Mouse (Mus musculus): ENCODE data around the gene Mex3d. TPM values are rescaled to one million over a fixed set of nuclear protein-coding genes. Genes with fewer than 3 reads are reported as not detected.

Mex3d gene
- polyA plus RNA-seq, 1 experiment from 2014 or later = 1.9 TPM

DNA sequence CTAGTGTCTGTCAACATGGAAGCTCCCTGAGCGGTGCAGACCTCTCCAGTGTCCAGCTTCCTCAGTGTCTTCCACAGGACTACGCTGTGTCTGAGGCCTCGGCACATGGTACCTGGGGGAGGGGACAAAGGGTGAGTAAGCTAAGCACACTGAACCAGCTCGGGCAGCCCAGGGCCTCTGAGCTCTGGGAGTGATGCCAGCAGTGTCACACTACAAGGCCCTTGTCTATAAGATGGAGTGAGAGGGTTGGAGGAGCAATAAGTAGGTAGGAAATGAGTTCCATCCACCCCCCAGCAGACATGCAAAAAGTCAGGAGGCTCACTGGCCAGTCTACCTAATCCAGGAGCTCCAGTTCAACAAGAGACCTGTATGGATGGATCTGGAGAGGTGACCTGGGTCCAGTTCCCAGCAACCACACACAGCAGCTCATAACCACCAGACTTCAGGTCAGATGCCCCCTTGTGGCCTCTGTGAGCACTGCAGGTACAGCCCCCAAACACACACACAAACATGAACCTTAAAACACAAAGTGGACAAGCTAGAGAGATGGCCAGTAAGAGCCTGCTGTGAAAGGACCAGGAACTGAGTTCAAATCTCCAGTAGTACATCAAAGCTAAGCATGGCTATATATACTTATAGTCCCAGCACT is 15.7 kb upstream of the Mex3d start:
- Histone ChIP-seq H3K36me3 (ENCODE audit: control insufficient read depth, insufficient read depth, low read length) (peaks cover 18% of the 10 kb centered on the region), H3K4me3 (ENCODE audit: low read length) (no peak overlapping the region), H3K27me3 (replicated peaks; ENCODE audit: control insufficient read depth, insufficient read depth, low read length) (no peaks in the 10 kb centered on the region), H3K27ac (ENCODE audit: low read length) (no peak overlapping the region), H3K9me3 (ENCODE audit: control insufficient read depth, low read length) (0 out of 2 replicates have a peak, but pooled peaks cover 2% of the 10 kb centered on the region), H3K9ac (ENCODE audit: low read depth, low read length) (no peak overlapping the region), H3K4me2 (ENCODE audit: low read depth, low read length) (no peak overlapping the region), H3K4me1 (ENCODE audit: control insufficient read depth, insufficient read depth, low read length) (peaks cover 29% of the 10 kb centered on the region)
- 92% methylated on average over 4 of the region's 4 CpGs for WGBS
- ATAC-seq = no peak

DNA sequence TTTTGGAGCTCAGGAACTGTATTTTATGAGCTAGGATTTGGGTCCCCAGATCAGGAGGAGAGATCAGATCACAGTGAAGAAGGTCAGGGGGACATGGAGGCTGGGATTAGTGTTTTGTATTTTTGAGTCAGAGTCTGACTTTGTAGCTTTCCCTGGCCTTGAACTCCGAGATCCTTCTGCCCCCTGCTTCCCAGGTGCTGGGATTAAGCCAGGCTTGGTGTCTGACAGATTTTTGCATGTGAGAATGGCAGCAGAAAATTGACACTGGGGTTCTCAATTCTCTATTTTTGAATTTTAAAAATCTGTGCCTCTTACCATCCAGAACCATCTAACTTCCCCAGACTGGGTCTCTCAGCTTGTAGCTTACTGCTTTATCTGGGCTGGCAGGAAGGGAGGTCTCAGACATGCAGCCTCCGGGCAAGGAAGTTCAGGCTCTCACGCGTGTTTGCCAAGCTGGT is 13.3 kb upstream of the Mex3d start:
- Histone ChIP-seq H3K27me3 (replicated peaks; ENCODE audit: control insufficient read depth, insufficient read depth, low read length) (no peaks in the 10 kb centered on the region), H3K27ac (ENCODE audit: low read length) (peak overlapping the region; percentile 93), H3K36me3 (ENCODE audit: control insufficient read depth, insufficient read depth, low read length) (peaks cover 18% of the 10 kb centered on the region), H3K4me3 (ENCODE audit: low read length) (peak overlapping the region; percentile 80; the same call in 1 of the 2 replicates), H3K9ac (ENCODE audit: low read depth, low read length) (peak overlapping the region; percentile 74), H3K4me1 (ENCODE audit: control insufficient read depth, insufficient read depth, low read length) (peaks cover 31% of the 10 kb centered on the region), H3K9me3 (ENCODE audit: control insufficient read depth, low read length) (0 out of 2 replicates have a peak, but pooled peaks cover 2% of the 10 kb centered on the region), H3K4me2 (ENCODE audit: low read depth, low read length) (peak overlapping the region; percentile 72)
- no peak for ATAC-seq
- WGBS = 67% methylated on average over 4 of the region's 4 CpGs

DNA sequence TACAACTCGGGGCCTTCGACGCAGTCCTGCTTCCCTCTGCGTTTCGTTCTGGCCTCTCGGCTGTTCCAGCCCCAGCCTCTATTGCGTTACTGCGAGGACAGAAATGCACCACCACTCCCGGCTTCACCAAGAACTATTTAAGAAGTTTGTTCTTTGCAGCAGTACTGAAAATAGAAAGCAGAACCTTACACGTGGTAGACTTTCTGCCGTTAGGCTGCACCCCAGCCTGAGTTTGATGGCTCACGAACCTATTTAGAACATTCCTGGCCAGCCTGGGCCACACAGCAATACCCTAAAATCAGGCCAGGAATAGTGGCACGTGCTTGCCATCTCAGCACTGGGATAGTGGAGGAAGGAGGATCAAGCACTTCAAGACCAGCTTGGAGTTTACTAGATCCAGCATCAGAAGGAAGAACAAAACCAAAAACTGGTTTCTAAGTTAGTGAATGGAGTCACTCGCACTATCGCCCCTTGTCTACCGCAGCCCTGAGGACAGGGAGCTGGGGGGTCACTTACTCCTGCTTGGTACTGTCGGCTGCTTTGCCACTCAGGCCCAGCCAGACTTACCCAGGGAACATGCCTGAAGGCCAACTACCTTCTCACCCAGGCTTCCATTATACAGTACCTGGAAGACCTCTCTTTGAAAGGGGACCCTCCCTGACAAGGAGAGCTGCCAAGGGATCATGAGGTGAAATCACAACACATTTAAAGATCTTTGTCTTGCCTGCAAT is 12.7 kb upstream of the Mex3d start:
- H3K4me3 ChIP-seq (ENCODE audit: low read length) = peak overlapping the region; percentile 80
- 0 out of 2 replicates have a peak, but pooled peaks cover 2% of the 10 kb centered on the region for H3K9me3 ChIP-seq (ENCODE audit: control insufficient read depth, low read length)
- peaks cover 25% of the 10 kb centered on the region for H3K4me1 ChIP-seq (ENCODE audit: control insufficient read depth, insufficient read depth, low read length)
- peaks cover 23% of the 10 kb centered on the region for H3K36me3 ChIP-seq (ENCODE audit: control insufficient read depth, insufficient read depth, low read length)
- WGBS = 11% methylated on average over 17 of the region's 17 CpGs
- peak overlapping the region; percentile 93 for H3K27ac ChIP-seq (ENCODE audit: low read length)
- peak overlapping the region; percentile 74 for H3K9ac ChIP-seq (ENCODE audit: low read depth, low read length)
- no peak for ATAC-seq
- peak overlapping the region; percentile 72 for H3K4me2 ChIP-seq (ENCODE audit: low read depth, low read length)
- no peaks in the 10 kb centered on the region for H3K27me3 ChIP-seq (replicated peaks; ENCODE audit: control insufficient read depth, insufficient read depth, low read length)

DNA sequence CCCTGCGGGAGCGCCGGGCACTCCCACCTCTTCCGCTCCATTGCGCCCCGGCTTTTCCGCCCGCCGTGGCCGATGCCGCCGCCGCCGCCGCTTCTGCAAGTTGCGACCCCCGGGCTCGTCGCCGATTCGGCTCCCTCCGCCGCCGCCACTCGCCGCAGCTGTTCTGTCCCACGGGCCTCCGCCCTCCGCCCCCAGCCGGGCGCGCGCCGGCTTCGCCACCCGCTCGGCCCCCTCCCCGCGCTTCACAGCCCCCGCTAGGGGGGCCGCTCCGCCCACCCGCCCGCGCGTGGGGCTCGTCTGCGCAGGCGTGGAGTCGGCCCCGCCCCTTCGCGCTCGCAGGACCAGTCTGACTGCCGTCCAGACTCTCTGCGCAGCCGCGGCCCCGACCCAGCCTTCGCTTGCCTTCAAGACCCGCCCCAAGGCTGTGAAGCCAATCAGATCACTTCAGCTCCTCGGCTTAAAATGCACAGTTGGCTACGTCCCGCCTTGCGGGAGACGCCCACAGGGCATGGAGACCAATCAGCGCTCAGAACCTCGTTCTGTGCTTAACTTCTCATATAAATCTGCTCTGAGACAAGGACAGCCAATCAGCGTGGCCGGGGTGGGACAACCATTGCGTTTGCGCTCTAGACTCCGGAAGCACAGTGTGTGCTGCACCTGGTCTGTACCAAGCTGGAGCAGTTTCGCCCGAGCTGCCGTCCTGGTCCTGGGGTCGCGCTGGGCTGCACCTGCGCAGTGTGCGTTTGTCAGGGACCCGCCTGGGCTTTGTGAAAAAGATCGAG is 11.9 kb upstream of the Mex3d start, which contains the start of gene Mbd3:
Mbd3 (minus strand) TSS at position 360 of the 782 bp plus-strand sequence.
- Histone ChIP-seq H3K4me3 (ENCODE audit: low read length) (peak within 1 kb of the TSS; percentile 80), H3K9me3 (ENCODE audit: control insufficient read depth, low read length) (0 out of 2 replicates have a peak, but pooled peaks cover 2% of the 10 kb centered on the region), H3K4me2 (ENCODE audit: low read depth, low read length) (peak within 1 kb of the TSS; percentile 94), H3K36me3 (ENCODE audit: control insufficient read depth, insufficient read depth, low read length) (peaks cover 30% of the 10 kb centered on the region), H3K27me3 (replicated peaks; ENCODE audit: control insufficient read depth, insufficient read depth, low read length) (no peaks in the 10 kb centered on the region), H3K4me1 (ENCODE audit: control insufficient read depth, insufficient read depth, low read length) (peaks cover 21% of the 10 kb centered on the region), H3K9ac (ENCODE audit: low read depth, low read length) (peak within 1 kb of the TSS; percentile 93), H3K27ac (ENCODE audit: low read length) (peak within 1 kb of the TSS; percentile 99)
- under 1% methylated on average over 75 of the region's 82 CpGs for WGBS
- peak; percentile 96 for ATAC-seq

DNA sequence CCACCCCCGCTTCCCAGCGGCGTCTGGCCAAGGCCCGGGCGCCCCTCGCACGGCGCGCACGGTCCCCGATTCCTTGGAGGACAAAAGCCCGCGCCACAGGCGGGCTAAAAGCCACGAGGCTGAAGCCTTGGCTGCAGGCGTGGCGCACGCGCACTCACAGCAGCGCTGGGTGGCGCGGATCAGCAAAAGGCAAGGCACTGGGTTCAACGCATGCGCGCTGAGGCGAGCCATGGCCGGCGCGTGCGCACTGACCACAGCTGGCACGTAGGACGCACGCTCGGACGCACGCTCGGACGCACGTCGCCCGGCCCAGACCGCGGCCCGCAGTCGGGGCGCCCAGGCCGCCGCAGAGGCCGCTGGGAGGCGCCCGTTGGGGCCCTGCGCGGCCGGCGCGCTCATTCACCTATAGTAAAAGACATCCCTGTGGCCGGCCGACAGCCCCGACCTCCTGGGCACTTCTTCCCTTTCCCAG is 11.3 kb upstream of the Mex3d start:
- WGBS = under 1% methylated on average over 49 of the region's 59 CpGs
- H3K4me1 ChIP-seq (ENCODE audit: control insufficient read depth, insufficient read depth, low read length) = peaks cover 21% of the 10 kb centered on the region
- H3K4me3 ChIP-seq (ENCODE audit: low read length) = peak overlapping the region; percentile 80
- 0 out of 2 replicates have a peak, but pooled peaks cover 2% of the 10 kb centered on the region for H3K9me3 ChIP-seq (ENCODE audit: control insufficient read depth, low read length)
- no peaks in the 10 kb centered on the region for H3K27me3 ChIP-seq (replicated peaks; ENCODE audit: control insufficient read depth, insufficient read depth, low read length)
- peaks cover 32% of the 10 kb centered on the region for H3K36me3 ChIP-seq (ENCODE audit: control insufficient read depth, insufficient read depth, low read length)
- peak overlapping the region; percentile 94 for H3K4me2 ChIP-seq (ENCODE audit: low read depth, low read length)
- peak overlapping the region; percentile 99 for H3K27ac ChIP-seq (ENCODE audit: low read length)
- H3K9ac ChIP-seq (ENCODE audit: low read depth, low read length) = peak overlapping the region; percentile 93
- peak; percentile 81 for ATAC-seq

DNA sequence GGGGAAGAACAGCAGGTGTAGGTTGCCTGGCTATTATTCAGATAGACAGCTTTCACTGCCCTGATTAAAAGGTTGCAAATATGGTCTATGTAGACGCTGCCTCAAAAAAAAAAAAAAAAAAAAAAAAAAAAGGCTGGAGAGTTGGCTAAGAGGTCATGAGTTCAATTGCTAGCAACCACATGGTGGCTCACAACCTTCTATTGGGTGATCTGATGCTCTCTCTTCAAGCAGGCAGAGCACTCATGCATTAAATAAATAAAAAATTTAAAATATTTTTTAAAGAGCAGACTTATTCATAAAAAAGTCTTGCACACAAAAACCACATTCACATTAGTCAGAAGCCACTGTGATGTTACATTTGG is 10.7 kb upstream of the Mex3d start:
- H3K4me3 ChIP-seq (ENCODE audit: low read length) = peak overlapping the region; percentile 80
- peak overlapping the region; percentile 94 for H3K4me2 ChIP-seq (ENCODE audit: low read depth, low read length)
- no peaks in the 10 kb centered on the region for H3K9me3 ChIP-seq (ENCODE audit: control insufficient read depth, low read length)
- peaks cover 21% of the 10 kb centered on the region for H3K4me1 ChIP-seq (ENCODE audit: control insufficient read depth, insufficient read depth, low read length)
- peak overlapping the region; percentile 93 for H3K9ac ChIP-seq (ENCODE audit: low read depth, low read length)
- 0% methylated on average over 1 of the region's 1 CpGs for WGBS
- H3K27me3 ChIP-seq (replicated peaks; ENCODE audit: control insufficient read depth, insufficient read depth, low read length) = no peaks in the 10 kb centered on the region
- ATAC-seq = no peak
- peaks cover 31% of the 10 kb centered on the region for H3K36me3 ChIP-seq (ENCODE audit: control insufficient read depth, insufficient read depth, low read length)
- peak overlapping the region; percentile 99 for H3K27ac ChIP-seq (ENCODE audit: low read length)

DNA sequence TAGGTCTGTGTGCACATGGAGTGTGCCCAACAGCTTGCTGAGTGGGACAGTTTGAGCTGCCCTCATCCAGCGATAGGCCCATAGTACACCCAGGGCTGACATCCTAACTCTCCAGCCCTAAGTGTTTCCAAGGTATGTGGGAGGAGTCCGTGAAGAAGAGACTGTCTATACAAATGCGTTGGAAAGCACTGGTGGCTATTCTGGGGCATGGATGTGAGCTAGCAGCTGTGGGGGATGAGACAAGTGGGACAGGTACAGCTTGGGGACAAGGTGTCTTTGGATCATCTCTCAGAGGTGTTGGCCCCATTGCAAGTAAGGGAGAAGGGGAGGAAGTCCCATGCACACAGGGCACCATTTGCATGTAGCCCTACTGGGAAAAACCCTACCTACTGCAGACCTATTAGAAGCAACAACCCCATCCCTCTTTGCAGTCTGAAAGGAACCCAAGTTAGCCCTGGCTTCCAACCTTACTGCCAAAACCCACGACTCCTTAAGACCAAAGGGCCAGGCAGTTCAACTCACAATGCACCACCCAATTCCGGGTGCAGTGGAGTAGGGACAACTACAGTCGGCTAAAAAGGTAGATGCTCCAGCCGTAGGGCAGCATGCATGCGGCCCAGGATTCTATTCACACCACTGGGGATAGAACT is 10.2 kb upstream of the Mex3d start:
- ATAC-seq = no peak

DNA sequence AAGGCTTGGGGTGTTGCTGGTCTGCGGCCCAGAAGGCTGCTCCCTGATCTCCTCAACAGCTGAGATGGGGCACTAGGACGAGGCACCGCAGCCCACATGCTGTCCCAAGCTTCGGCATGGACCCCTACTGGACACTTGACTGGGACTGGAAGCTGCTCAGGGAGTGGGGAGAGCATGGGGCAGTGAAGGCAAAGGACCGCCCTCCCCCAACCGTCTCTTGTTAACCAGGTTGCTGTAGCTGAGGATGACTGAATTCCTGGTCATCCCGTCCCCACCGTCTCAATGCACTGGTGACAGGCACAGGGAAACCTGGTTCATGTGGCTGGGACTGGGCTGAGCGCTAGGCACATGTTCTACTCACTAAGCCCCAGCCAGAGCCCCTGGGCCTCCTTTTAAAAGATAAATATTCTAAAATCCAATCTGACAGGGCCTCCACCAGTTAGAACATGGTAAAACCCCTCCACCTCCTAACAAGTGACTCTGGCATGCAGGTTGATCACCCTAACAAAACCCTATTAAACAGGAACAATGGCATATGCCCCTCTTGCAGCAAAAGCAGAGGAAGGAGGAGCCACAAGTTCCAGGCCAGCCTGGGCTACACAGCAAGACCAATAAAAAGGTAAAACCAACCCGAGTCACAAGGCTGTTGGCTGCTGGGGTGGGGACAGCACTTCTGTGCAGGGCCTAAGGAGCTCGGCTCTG is 9.5 kb upstream of the Mex3d start:
- Histone ChIP-seq H3K27ac (ENCODE audit: low read length) (peak overlapping the region; percentile 29; the same call in 1 of the 2 replicates), H3K4me3 (ENCODE audit: low read length) (peak overlapping the region; percentile 80), H3K9ac (ENCODE audit: low read depth, low read length) (peak overlapping the region; percentile 93), H3K4me2 (ENCODE audit: low read depth, low read length) (peak overlapping the region; percentile 94), H3K9me3 (ENCODE audit: control insufficient read depth, low read length) (no peaks in the 10 kb centered on the region), H3K4me1 (ENCODE audit: control insufficient read depth, insufficient read depth, low read length) (peaks cover 28% of the 10 kb centered on the region), H3K36me3 (ENCODE audit: control insufficient read depth, insufficient read depth, low read length) (peaks cover 34% of the 10 kb centered on the region), H3K27me3 (replicated peaks; ENCODE audit: control insufficient read depth, insufficient read depth, low read length) (no peaks in the 10 kb centered on the region)
- ATAC-seq = no peak
- WGBS = 81% methylated on average over 11 of the region's 11 CpGs

More for the DNA sequence above, 10.2 kb upstream of the Mex3d start:
- Histone ChIP-seq H3K4me2 (ENCODE audit: low read depth, low read length) (peak overlapping the region; percentile 94), H3K4me3 (ENCODE audit: low read length) (peak overlapping the region; percentile 80), H3K27ac (ENCODE audit: low read length) (peak overlapping the region; percentile 60), H3K9me3 (ENCODE audit: control insufficient read depth, low read length) (no peaks in the 10 kb centered on the region), H3K4me1 (ENCODE audit: control insufficient read depth, insufficient read depth, low read length) (peaks cover 23% of the 10 kb centered on the region), H3K27me3 (replicated peaks; ENCODE audit: control insufficient read depth, insufficient read depth, low read length) (no peaks in the 10 kb centered on the region), H3K36me3 (ENCODE audit: control insufficient read depth, insufficient read depth, low read length) (peaks cover 30% of the 10 kb centered on the region), H3K9ac (ENCODE audit: low read depth, low read length) (peak overlapping the region; percentile 93)
- 37% methylated on average over 8 of the region's 8 CpGs for WGBS

Measured in intestine, embryonic 16.5 days (tissue).